Mouse (Mus musculus) neural tube, embryonic 15.5 days (tissue): ENCODE results near the gene Hoxb7. TPM values are rescaled to one million over a fixed set of nuclear protein-coding genes. Genes with fewer than 3 reads are reported as not detected.

Experiments
- ATAC-seq: fragments of 200-750 bp; cut with Nextera tagmentation; 2 replicates; pipeline ENCODE4 v1.8.0; 2017; ENCODE audit warnings: mild to moderate bottlenecking, moderate TSS enrichment, moderate library complexity; ENCODE audit not compliant: low FRiP score
- H3K27ac ChIP-seq: fragments of 300-500 bp; sonication (generic); replicated peaks from 2 replicates; pipeline ENCODE4 v1.5.1; 2015; ENCODE audit warnings: mild to moderate bottlenecking, inconsistent platforms
- H3K27me3 ChIP-seq: fragments of 300-500 bp; sonication (generic); replicated peaks from 2 replicates; pipeline ENCODE4 v1.6.1; 2015; ENCODE audit warnings: inconsistent platforms
- H3K36me3 ChIP-seq: fragments of 300-500 bp; sonication (generic); 2 replicates; pipeline ENCODE4 v1.6.1; 2015; ENCODE audit warnings: inconsistent platforms
- H3K4me1 ChIP-seq: fragments of 300-500 bp; sonication (generic); 2 replicates; pipeline ENCODE4 v1.6.1; 2015; ENCODE audit warnings: inconsistent platforms
- H3K4me2 ChIP-seq: fragments of 300-500 bp; sonication (generic); 2 replicates; pipeline ENCODE4 v1.6.1; 2015; ENCODE audit warnings: inconsistent platforms, mild to moderate bottlenecking, moderate library complexity
- H3K4me3 ChIP-seq: fragments of 300-500 bp; sonication (generic); replicated peaks from 2 replicates; pipeline ENCODE4 v1.5.1; 2015; ENCODE audit warnings: mild to moderate bottlenecking, inconsistent platforms
- H3K9ac ChIP-seq: fragments of 300-500 bp; sonication (generic); replicated peaks from 2 replicates; pipeline ENCODE4 v1.6.1; 2015; ENCODE audit warnings: mild to moderate bottlenecking, inconsistent platforms
- H3K9me3 ChIP-seq: fragments of 300-500 bp; sonication (generic); replicated peaks from 2 replicates; pipeline ENCODE4 v1.6.1; 2016; ENCODE audit warnings: inconsistent platforms
- WGBS: fragments of 180-500 bp; shearing (Covaris S2); methylation state at CpG from one replicate; pipeline ENCODE4 v1.1.7; 2015; ENCODE audit warnings: mixed read lengths; 5-methylcytosine and 5-hydroxymethylcytosine counted together
- polyA plus RNA-seq: library from polyadenylated mRNA; unstranded; fragments of >200 nt; fragmentation: Nextera tagmentation; extraction: Ambion mirVana; gene quantifications from 2 replicates; pipeline ENCODE4 v1.2.1, GENCODE M21; 2015

Gene Hoxb7
- polyA plus RNA-seq, 1 experiment from 2014 or later = 115 TPM

GRCm38 (mm10) chr11:96306183-96306907, 19.9 kb downstream of the Hoxb7 start:
- Histone ChIP-seq H3K9ac (peak overlapping the region; percentile 83), H3K27ac (peak overlapping the region; percentile 99), H3K27me3 (no peaks in the 10 kb centered on the region), H3K4me2 (peak overlapping the region; percentile 87), H3K9me3 (no peaks in the 10 kb centered on the region), H3K36me3 (no peaks in the 10 kb centered on the region), H3K4me1 (peaks cover 91% of the 10 kb centered on the region), H3K4me3 (peak overlapping the region; percentile 60)
- 7% methylated on average over 7 of the region's 7 CpGs for WGBS
- no peak for ATAC-seq

- H3K9ac ChIP-seq = peak overlapping the region; percentile 83
- ATAC-seq = peak; percentile 45
- H3K4me2 ChIP-seq = peak overlapping the region; percentile 87
- no peaks in the 10 kb centered on the region for H3K27me3 ChIP-seq
- peak overlapping the region; percentile 99 for H3K27ac ChIP-seq
- no peaks in the 10 kb centered on the region for H3K36me3 ChIP-seq
- H3K4me3 ChIP-seq = peak overlapping the region; percentile 60
- no peaks in the 10 kb centered on the region for H3K9me3 ChIP-seq
- peaks cover 91% of the 10 kb centered on the region for H3K4me1 ChIP-seq
- 6% methylated on average over 13 of the region's 13 CpGs for WGBS
Observed at GRCm38 (mm10) chr11:96306908-96307269, 20.5 kb downstream of the Hoxb7 start.

- H3K27ac ChIP-seq = peak overlapping the region; percentile 99
- no peaks in the 10 kb centered on the region for H3K27me3 ChIP-seq
- peak overlapping the region; percentile 60 for H3K4me3 ChIP-seq
- peaks cover 95% of the 10 kb centered on the region for H3K4me1 ChIP-seq
- no peaks in the 10 kb centered on the region for H3K36me3 ChIP-seq
- ATAC-seq = no peak
- peak overlapping the region; percentile 87 for H3K4me2 ChIP-seq
- no peaks in the 10 kb centered on the region for H3K9me3 ChIP-seq
- 2% methylated on average over 4 of the region's 4 CpGs for WGBS
- H3K9ac ChIP-seq = peak overlapping the region; percentile 83
Observed at GRCm38 (mm10) chr11:96308763-96309162, 22.3 kb downstream of the Hoxb7 start.

- Histone ChIP-seq H3K36me3 (no peaks in the 10 kb centered on the region), H3K9me3 (no peaks in the 10 kb centered on the region), H3K4me3 (peak overlapping the region; percentile 60), H3K9ac (peak overlapping the region; percentile 83), H3K27me3 (no peaks in the 10 kb centered on the region), H3K27ac (peak overlapping the region; percentile 99), H3K4me2 (peak overlapping the region; percentile 87), H3K4me1 (peaks cover 97% of the 10 kb centered on the region)
- WGBS = 2% methylated on average over 4 of the region's 4 CpGs
- ATAC-seq = no peak
Observed at GRCm38 (mm10) chr11:96309288-96309687, 22.9 kb downstream of the Hoxb7 start.

- 5% methylated on average over 20 of the region's 20 CpGs for WGBS
- peak overlapping the region; percentile 99 for H3K27ac ChIP-seq
Observed at GRCm38 (mm10) chr11:96310183-96310938, 23.9 kb downstream of the Hoxb7 start.

GRCm38 (mm10) chr11:96311097-96311496, 24.7 kb downstream of the Hoxb7 start:
- no peak for ATAC-seq
- Histone ChIP-seq H3K9ac (peak overlapping the region; percentile 83), H3K4me2 (peak overlapping the region; percentile 87), H3K27ac (peak overlapping the region; percentile 99), H3K9me3 (no peaks in the 10 kb centered on the region), H3K4me1 (peaks cover 100% of the 10 kb centered on the region), H3K4me3 (peak overlapping the region; percentile 60), H3K27me3 (no peaks in the 10 kb centered on the region), H3K36me3 (no peaks in the 10 kb centered on the region)
- 4% methylated on average over 6 of the region's 6 CpGs for WGBS

More at GRCm38 (mm10) chr11:96310183-96310938, 23.9 kb downstream of the Hoxb7 start:
- no peak for ATAC-seq
- Histone ChIP-seq H3K27me3 (no peaks in the 10 kb centered on the region), H3K9ac (peak overlapping the region; percentile 83), H3K9me3 (no peaks in the 10 kb centered on the region), H3K4me2 (peak overlapping the region; percentile 87), H3K36me3 (no peaks in the 10 kb centered on the region), H3K4me3 (peak overlapping the region; percentile 60), H3K4me1 (peaks cover 100% of the 10 kb centered on the region)

- H3K4me2 ChIP-seq = peak overlapping the region; percentile 87
- no peaks in the 10 kb centered on the region for H3K36me3 ChIP-seq
- H3K9ac ChIP-seq = peak overlapping the region; percentile 83
- peaks cover 100% of the 10 kb centered on the region for H3K4me1 ChIP-seq
- peak overlapping the region; percentile 99 for H3K27ac ChIP-seq
- 2% methylated on average over 30 of the region's 31 CpGs for WGBS
- H3K27me3 ChIP-seq = no peaks in the 10 kb centered on the region
- peak overlapping the region; percentile 60 for H3K4me3 ChIP-seq
- no peaks in the 10 kb centered on the region for H3K9me3 ChIP-seq
- peak; percentile 74; the same call in 1 of the 2 replicates for ATAC-seq
Observed at GRCm38 (mm10) chr11:96311520-96312417, 25.3 kb downstream of the Hoxb7 start.

GRCm38 (mm10) chr11:96313134-96313533, 26.7 kb downstream of the Hoxb7 start:
- H3K27ac ChIP-seq = peak overlapping the region; percentile 99
- no peak for ATAC-seq
- WGBS = 13% methylated on average over 2 of the region's 2 CpGs
- H3K9ac ChIP-seq = peak overlapping the region; percentile 83
- peaks cover 96% of the 10 kb centered on the region for H3K4me1 ChIP-seq
- H3K4me3 ChIP-seq = peak overlapping the region; percentile 60
- no peaks in the 10 kb centered on the region for H3K36me3 ChIP-seq
- no peaks in the 10 kb centered on the region for H3K9me3 ChIP-seq
- H3K4me2 ChIP-seq = peak overlapping the region; percentile 87
- H3K27me3 ChIP-seq = no peaks in the 10 kb centered on the region

GRCm38 (mm10) chr11:96313806-96314428, 27.5 kb downstream of the Hoxb7 start:
- peaks cover 92% of the 10 kb centered on the region for H3K4me1 ChIP-seq
- ATAC-seq = no peak
- WGBS = 3% methylated on average over 12 of the region's 12 CpGs
- no peaks in the 10 kb centered on the region for H3K36me3 ChIP-seq
- H3K4me2 ChIP-seq = peak overlapping the region; percentile 87
- peak overlapping the region; percentile 60 for H3K4me3 ChIP-seq
- no peaks in the 10 kb centered on the region for H3K27me3 ChIP-seq
- H3K9ac ChIP-seq = peak overlapping the region; percentile 83
- H3K27ac ChIP-seq = peak overlapping the region; percentile 99
- H3K9me3 ChIP-seq = no peaks in the 10 kb centered on the region

- Histone ChIP-seq H3K27me3 (no peaks in the 10 kb centered on the region), H3K36me3 (no peaks in the 10 kb centered on the region), H3K4me3 (peak overlapping the region; percentile 60), H3K4me1 (peaks cover 88% of the 10 kb centered on the region), H3K9me3 (no peaks in the 10 kb centered on the region), H3K4me2 (peak overlapping the region; percentile 87), H3K9ac (peak overlapping the region; percentile 83), H3K27ac (peak overlapping the region; percentile 99)
- ATAC-seq = no peak
- WGBS = 2% methylated on average over 34 of the region's 34 CpGs
Observed at GRCm38 (mm10) chr11:96314671-96315343, 28.4 kb downstream of the Hoxb7 start.
